Mouse (Mus musculus): ENCODE measurements at regions not wholly inside any gene's neighbourhood (a gene's known extent, or its start where the extent isn't known, plus 50 kb on each side); places are given as distances from the start of the nearest gene placed in this dataset.
A peak's percentile ranks its signal among the peaks of the same experiment; 100 is the strongest.
"Not testable (repeated sequence)": the region's sequence is repeated elsewhere in the genome, so short reads cannot be mapped to it uniquely, and the experiment has no call there.

DNA sequence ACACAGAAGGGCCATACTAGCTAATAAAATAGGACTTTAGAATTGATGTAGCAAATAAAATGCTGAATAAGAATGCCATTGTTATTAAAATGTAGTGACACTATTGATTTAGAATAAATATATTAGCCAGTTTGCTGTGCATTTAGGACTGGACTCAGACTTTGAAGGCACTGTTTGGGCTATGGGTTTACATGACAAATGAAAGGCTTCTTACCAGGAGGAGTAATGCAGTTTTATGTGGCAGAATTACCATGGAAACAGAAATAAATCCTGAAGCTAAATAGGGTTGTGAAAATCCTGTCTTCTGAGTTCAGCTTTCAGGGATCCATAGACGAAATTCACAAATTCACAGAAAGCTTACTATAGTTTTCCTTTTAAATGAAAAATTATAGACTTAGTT lies 696.5 kb upstream of the Grm7 start:
- DNase-seq (ENCODE audit: low spot score, missing footprints) (no peak), ATAC-seq (ENCODE audit: low FRiP score) (peak; percentile 54)
- no peak overlapping the region for H3K9ac ChIP-seq (ENCODE audit: low read length)
- no peaks in the 10 kb centered on the region; the same call in 1 of the 2 replicates for H3K4me1 ChIP-seq (ENCODE audit: control insufficient read depth, insufficient read depth, low read length)
- no peak overlapping the region for H3K4me3 ChIP-seq (ENCODE audit: low read depth, low read length)
- 41% methylated on average over 1 of the region's 1 CpGs for WGBS
- no peak overlapping the region for H3K4me2 ChIP-seq
- H3K9me3 ChIP-seq (ENCODE audit: control insufficient read depth, low read length): no peaks in the 10 kb centered on the region
- no peaks in the 10 kb centered on the region for H3K36me3 ChIP-seq (ENCODE audit: control insufficient read depth, insufficient read depth, low read length)
- no peak overlapping the region for H3K27ac ChIP-seq (ENCODE audit: low read depth, low read length)
- H3K27me3 ChIP-seq (ENCODE audit: control insufficient read depth, insufficient read depth, low read length): no peaks in the 10 kb centered on the region

DNA sequence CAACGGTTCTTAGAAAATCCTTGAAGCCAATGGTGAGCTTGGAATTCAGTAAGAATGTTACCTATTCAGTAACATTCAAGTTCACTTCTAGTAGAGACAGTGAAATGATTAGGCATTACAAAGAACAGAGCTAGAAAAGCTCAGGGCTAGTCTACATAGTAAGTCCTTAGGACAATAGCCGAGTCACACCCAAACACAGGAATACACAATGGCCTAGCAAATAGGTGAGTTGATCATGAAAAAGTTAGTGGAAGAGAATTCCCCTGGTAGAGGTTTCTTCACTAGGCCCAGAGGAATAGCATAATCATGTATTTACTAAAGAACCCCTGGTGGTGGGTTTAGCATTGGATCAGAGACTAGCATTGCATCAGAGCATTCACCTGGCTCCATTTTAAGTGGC lies 687.5 kb upstream of the Grm7 start:
- not testable (repeated sequence) for H3K27ac ChIP-seq (ENCODE audit: low read depth, low read length); DNase-seq (ENCODE audit: low spot score, missing footprints); H3K36me3 ChIP-seq (ENCODE audit: control insufficient read depth, insufficient read depth, low read length); H3K9me3 ChIP-seq (ENCODE audit: control insufficient read depth, low read length); ATAC-seq (ENCODE audit: low FRiP score); H3K4me1 ChIP-seq (ENCODE audit: control insufficient read depth, insufficient read depth, low read length); H3K9ac ChIP-seq (ENCODE audit: low read length); H3K4me3 ChIP-seq (ENCODE audit: low read depth, low read length); H3K27me3 ChIP-seq (ENCODE audit: control insufficient read depth, insufficient read depth, low read length); H3K4me2 ChIP-seq
- 75% methylated on average over 2 of the region's 2 CpGs for WGBS

Data from midbrain, embryonic 11.5 days (tissue).